Mouse (Mus musculus) brain, embryonic 14.5 days (tissue): Measurements from ENCODE around the gene Nr1d2. TPM values are rescaled to one million over a fixed set of nuclear protein-coding genes. Genes with fewer than 3 reads are reported as not detected.
"Not testable (repeated sequence)": the region's sequence is repeated elsewhere in the genome, so short reads cannot be mapped to it uniquely, and the experiment has no call there.

Source experiments
- DNase-seq: peaks from one replicate; pipeline ENCODE4 v3.0.0-alpha.2; 2011; ENCODE audit warnings: low read depth
- CTCF ChIP-seq: fragments of 200-500 bp; IDR thresholded peaks from 2 replicates; pipeline ENCODE4 v1.5.1; 2012; ENCODE audit warnings: inconsistent platforms, mild to moderate bottlenecking, moderate library complexity, borderline replicate concordance; ENCODE audit not compliant: insufficient read depth, insufficient read length; ENCODE audit errors: extremely low read depth
- POLR2A ChIP-seq: fragments of 200-500 bp; IDR thresholded peaks from 2 replicates; pipeline ENCODE4 v1.6.1; 2012; ENCODE audit warnings: mild to moderate bottlenecking, inconsistent platforms, borderline replicate concordance; ENCODE audit not compliant: poor library complexity, insufficient read depth, insufficient read length, severe bottlenecking; ENCODE audit errors: extremely low read depth
- polyA plus RNA-seq: library from polyadenylated mRNA; depleted of rRNA; stranded (reverse); fragments of >200 nt; gene quantifications from 2 replicates; pipeline ENCODE4 v1.2.3, GENCODE M21; 2012

Gene Nr1d2
- polyA plus RNA-seq, 1 experiment, result 5.0 TPM

GRCm38 (mm10) chr14:18242638-18243130 lies 3.8 kb upstream of the Nr1d2 start:
- TF ChIP-seq POLR2A (no peak), CTCF (no peak)
- DNase-seq, result no peak

- no peak for DNase-seq
Measured at GRCm38 (mm10) chr14:18241786-18242185, 2.9 kb upstream of the Nr1d2 start.

DNA sequence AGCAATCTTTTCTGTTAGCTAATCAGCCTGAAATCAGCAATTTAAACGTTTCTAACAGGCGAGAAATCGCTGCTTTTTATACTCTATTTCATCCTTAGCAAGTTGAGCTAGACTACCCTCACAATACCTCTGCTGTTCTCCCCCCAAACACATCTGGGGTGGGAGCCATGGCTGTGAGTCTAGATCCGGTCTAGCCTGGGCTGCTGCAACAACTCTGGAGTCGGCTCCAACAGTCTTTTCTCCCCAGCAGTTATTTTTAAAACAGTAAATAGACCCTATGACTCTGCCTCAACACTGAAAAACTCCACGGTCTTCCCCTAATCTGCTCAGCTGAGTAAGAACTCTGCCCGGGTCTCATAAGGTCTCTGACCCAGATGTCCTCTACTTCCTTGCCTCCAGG lies 1.2 kb upstream of the Nr1d2 start:
- TF ChIP-seq CTCF (no peak), POLR2A (no peak)
- DNase-seq, result no peak

More at GRCm38 (mm10) chr14:18241786-18242185, 2.9 kb upstream of the Nr1d2 start:
- no peak for TF ChIP-seq POLR2A
- TF ChIP-seq CTCF, result no peak

DNA sequence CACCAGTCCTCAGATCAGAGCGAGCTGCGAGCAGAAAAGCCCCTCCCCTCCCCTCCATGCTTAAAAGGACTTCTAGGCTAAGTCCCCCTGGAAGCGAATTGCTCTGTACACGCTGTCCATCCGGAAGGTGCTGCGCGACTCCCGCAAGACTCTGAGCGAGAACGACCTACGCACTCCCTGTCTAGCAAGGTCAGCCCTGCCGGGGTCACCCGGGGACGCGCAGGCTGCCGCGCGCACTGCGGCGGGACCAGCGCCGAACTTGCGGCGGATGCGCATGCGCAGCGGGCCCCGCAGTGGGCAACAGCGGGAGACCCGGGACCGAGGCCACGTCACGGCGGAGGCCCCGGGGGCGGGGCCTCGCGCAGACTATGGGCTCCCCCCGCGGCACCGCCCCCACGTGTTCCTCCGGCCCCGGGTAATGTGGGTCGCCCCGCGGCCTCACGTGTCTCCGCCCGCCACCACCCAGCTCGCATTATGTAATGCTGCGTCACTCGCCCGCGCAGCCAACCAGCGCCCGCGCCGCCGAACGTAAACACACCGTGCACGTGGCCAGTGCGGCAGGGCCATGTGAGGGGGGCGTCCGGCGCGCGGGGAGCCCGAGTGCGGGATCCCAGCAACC lies 687 bp downstream of the Nr1d2 start:
- DNase-seq, result peak; percentile 98
- TF ChIP-seq CTCF (no peak), POLR2A (peak; percentile 67; the same call in 1 of the 2 replicates)

- no peak for DNase-seq
- TF ChIP-seq CTCF, result no peak
- no peak for TF ChIP-seq POLR2A
Measured at GRCm38 (mm10) chr14:18237381-18237780, 1.5 kb downstream of the Nr1d2 start.

GRCm38 (mm10) chr14:18236496-18237235 lies 2.3 kb downstream of the Nr1d2 start:
- DNase-seq, result not testable (repeated sequence)

DNA sequence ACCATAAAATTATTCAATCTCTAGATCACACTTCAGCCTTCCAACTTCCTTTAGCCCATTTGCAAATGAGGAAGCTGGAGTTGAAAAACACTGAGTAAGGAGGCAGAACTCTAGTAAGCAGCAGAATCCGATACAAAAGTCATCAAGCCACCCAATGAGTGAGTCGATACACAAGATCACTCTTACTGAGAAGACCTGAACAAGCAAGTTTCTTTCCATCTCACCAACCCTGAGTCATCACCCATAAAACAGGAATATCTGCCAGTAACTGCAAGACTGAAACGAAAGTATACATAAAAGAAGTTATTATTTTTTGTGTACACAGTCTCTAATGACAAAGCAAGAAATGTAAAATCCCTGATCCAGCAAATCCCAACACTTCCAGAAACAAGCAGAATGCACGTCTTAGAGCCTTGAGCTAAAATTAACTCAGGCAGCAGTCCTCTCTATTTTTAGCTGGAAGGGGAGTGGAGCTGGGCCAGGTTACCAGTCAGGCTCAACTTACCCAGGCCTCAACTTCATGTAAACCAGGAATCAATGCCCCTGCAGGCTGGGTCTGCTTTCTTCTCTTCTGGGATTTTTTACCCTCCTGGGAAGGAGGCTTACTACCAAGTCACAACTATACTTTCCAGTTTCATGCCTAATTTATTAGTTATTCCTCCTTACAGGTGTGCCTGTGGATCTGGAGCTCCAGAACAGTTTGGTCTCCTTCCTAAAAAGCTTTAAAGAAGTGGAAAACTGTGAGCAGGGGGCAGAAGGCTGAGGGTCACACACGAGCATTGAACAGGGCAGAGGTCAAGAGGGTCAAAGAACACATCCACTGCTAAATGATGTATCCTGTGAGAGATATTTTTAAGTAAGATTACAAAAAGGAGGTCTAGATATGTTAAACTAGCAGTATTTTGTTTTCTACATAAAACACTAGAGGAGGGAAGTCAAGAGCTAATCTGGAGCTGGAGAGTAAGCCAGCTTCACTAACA lies 4.7 kb downstream of the Nr1d2 start:
- no peak for TF ChIP-seq CTCF
- no peak for TF ChIP-seq POLR2A
- no peak for DNase-seq

GRCm38 (mm10) chr14:18233076-18233475 lies 5.9 kb downstream of the Nr1d2 start:
- no peak for DNase-seq
- no peak for TF ChIP-seq CTCF
- no peak for TF ChIP-seq POLR2A

DNA sequence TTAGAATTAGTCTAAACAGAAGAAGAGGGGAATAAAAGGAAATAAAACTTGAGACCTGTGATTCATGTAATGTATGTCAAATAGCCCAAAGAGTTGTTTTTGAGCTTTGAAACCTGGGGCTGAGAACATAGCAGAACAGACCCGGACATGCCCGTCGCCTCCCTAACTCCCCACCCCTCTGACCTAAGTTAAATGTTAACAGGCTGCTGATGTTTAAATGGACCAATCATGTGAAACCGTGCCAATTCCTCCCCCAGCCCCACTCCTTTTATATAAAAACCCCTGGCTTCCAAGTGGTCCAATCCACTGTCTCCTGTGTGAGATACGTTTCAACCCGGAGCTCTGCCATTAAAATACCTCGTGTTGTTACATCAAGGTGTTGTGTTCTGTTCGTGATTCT lies 7.1 kb downstream of the Nr1d2 start:
- DNase-seq, result not testable (repeated sequence)

DNA sequence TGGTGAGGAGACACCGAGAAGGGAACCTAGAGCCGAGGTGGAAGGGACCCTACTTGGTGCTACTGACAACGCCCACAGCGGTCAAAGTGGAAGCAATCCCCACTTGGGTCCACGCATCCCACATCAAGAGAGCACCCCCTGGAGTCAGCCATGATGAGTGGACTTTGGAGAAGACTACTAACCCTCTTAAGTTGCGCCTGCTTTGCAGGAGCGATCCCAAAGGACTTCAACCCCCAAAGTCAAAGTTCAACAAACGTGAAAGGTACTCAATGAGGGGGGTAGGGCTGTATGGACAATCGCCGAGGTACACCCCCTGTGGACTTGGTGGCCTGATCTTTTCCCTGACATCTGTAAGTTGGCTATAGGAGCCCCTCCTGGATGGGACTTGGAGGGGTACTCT lies 9.2 kb downstream of the Nr1d2 start:
- DNase-seq, result not testable (repeated sequence)

DNA sequence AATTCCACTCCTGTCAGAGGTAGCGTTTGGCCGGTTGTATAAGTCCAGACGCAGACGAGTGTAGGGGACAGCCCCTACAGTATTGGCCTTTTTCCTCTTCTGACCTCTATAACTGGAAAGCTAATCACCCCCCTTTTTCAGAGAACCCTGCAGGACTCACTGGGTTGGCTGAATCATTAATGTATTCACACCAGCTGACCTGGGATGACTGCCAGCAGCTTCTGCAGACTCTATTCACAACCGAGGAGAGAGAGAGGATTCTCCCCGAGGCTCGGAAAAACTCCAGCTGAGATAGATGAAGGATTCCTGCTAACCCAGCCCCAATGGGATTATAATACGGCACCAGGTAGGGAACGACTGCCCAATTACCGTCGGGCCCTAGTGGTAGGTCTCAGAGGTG lies 12.7 kb downstream of the Nr1d2 start:
- DNase-seq, result peak; percentile 48

- not testable (repeated sequence) for DNase-seq
Measured at GRCm38 (mm10) chr14:18225431-18225830, 13.5 kb downstream of the Nr1d2 start.

DNA sequence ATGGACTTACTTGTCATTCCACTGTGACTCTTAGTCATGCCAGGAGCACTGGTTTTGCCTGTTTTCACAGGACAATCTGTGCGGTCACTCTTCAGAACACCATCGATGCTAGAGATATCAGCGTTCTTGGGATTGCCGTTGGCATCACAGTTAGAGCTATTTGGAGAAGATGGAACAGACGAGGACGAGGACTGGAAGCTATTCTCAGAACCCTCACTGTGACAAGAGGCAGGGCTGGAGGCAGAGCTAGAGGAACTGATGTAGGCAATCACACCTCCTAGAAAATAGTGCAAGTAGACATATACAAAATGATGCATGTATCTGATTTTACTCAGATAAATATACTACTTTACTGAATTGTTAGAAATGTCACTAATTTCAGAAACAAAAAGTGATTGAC lies 16.9 kb downstream of the Nr1d2 start:
- TF ChIP-seq POLR2A, result no peak
- no peak for TF ChIP-seq CTCF
- DNase-seq, result no peak
